ENCODE assay signal across 22 mouse cellular contexts in the genomic region with DNA sequence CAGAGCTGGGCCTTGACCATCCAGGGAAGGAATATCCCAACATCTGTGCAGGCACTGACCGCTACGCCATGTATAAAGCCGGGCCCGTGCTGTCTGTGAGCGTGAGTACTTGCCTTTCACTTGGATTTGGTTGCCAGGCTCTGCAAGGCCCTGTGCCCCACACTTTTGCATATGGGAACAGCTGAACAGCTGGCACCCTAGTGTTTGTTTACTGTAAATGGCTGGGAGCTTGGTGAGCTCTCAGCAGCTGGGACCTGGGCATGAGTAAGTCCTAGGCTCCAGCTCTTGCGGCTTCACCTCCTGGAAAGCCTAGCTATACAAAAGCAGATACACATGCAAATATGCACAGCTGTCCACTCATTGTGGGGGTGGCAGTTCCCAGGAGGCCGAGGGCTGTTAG. TPM values are rescaled to one million over a fixed set of nuclear protein-coding genes. Genes with fewer than 3 reads are reported as not detected.
DNase-seq lines count a peak whose midpoint lies in the region; ATAC-seq and TF ChIP-seq lines count a peak whose summit lies in the region.
"Had no signal": no experiment of that assay in that cellular context is flagged by ENCODE, and none has a peak within 500 bp of the region (broad histone marks: within the 10 kb centered on the region; RNA-seq: fewer than 3 reads in every experiment).

No protein-coding gene starts in this region.

- ATAC-seq in midbrain, embryonic 13.5 days = peak; percentile 34; the same call in 1 of the 2 replicates
- no peak for ATAC-seq in midbrain, postnatal 0 days (ENCODE audit: low FRiP score)
- peak; percentile 44; the same call in 1 of the 2 replicates for ATAC-seq in stomach, embryonic 15.5 days (ENCODE audit: insufficient read depth, low FRiP score, low read depth)
- ATAC-seq: activated CD4-positive, CD25-positive, alpha-beta regulatory T cell, adult 4 months; CD4-positive, CD25-positive, alpha-beta regulatory T cell, adult 4 months; forebrain, embryonic 14.5 days; intestine, embryonic 16.5 days had no signal

- no peaks in the 10 kb centered on the region for H3K27me3 ChIP-seq in midbrain, embryonic 13.5 days
- no peaks in the 10 kb centered on the region for H3K27me3 ChIP-seq in midbrain, postnatal 0 days (ENCODE audit: insufficient read depth, low read length)
- H3K27me3 ChIP-seq in ES-Bruce4 (ENCODE audit: control insufficient read depth, insufficient read depth, low read length, poor library complexity, severe bottlenecking) = no peaks in the 10 kb centered on the region
- H3K27me3 ChIP-seq in stomach, embryonic 15.5 days (replicated peaks) = no peaks in the 10 kb centered on the region
- H3K27me3 ChIP-seq: embryonic facial prominence, embryonic 15.5 days; heart, embryonic 12.5 days had no signal

- no peaks in the 10 kb centered on the region for H3K9me3 ChIP-seq in midbrain, embryonic 13.5 days
- H3K9me3 ChIP-seq in midbrain, postnatal 0 days (ENCODE audit: low read length) = no peaks in the 10 kb centered on the region
- no peaks in the 10 kb centered on the region for H3K9me3 ChIP-seq in ES-Bruce4 (replicated peaks; ENCODE audit: control insufficient read depth, insufficient read depth, low read length, poor library complexity, severe bottlenecking)
- H3K9me3 ChIP-seq in stomach, embryonic 15.5 days = no peaks in the 10 kb centered on the region
- H3K9me3 ChIP-seq: embryonic facial prominence, embryonic 15.5 days; forebrain, embryonic 10.5 days; heart, embryonic 12.5 days; hindbrain, embryonic 10.5 days; hindbrain, embryonic 15.5 days had no signal

- H3K9ac ChIP-seq in midbrain, embryonic 13.5 days (replicated peaks) = no peak overlapping the region
- H3K9ac ChIP-seq in midbrain, postnatal 0 days (replicated peaks; ENCODE audit: low read length, poor library complexity, severe bottlenecking) = no peak overlapping the region
- H3K9ac ChIP-seq in ES-Bruce4 (ENCODE audit: low read depth, poor library complexity, severe bottlenecking) = no peak overlapping the region
- no peak overlapping the region for H3K9ac ChIP-seq in stomach, embryonic 15.5 days
- H3K9ac ChIP-seq: embryonic facial prominence, embryonic 15.5 days; heart, embryonic 12.5 days; hindbrain, embryonic 15.5 days had no signal

- TF ChIP-seq CTCF in midbrain, postnatal 0 days (IDR thresholded peaks at IDR 0.05) = no peak
- no peak for TF ChIP-seq CTCF in ES-Bruce4 (IDR thresholded peaks at IDR 0.05; ENCODE audit: low read depth, low read length)

- H3K4me3 ChIP-seq in midbrain, embryonic 13.5 days (replicated peaks) = no peak overlapping the region
- no peak overlapping the region for H3K4me3 ChIP-seq in midbrain, postnatal 0 days (ENCODE audit: low read depth, low read length)
- no peak overlapping the region for H3K4me3 ChIP-seq in ES-Bruce4 (ENCODE audit: low read depth, low read length)
- H3K4me3 ChIP-seq in stomach, embryonic 15.5 days (replicated peaks) = no peak overlapping the region
- H3K4me3 ChIP-seq: embryonic facial prominence, embryonic 15.5 days; erythroblast, embryonic 14.5 days; forebrain, embryonic 10.5 days; heart, embryonic 12.5 days; hindbrain, embryonic 10.5 days; hindbrain, embryonic 15.5 days had no signal

- H3K4me1 ChIP-seq in midbrain, embryonic 13.5 days (replicated peaks) = no peaks in the 10 kb centered on the region
- H3K4me1 ChIP-seq in midbrain, postnatal 0 days (ENCODE audit: insufficient read depth, low read length) = no peaks in the 10 kb centered on the region
- H3K4me1 ChIP-seq in ES-Bruce4 (ENCODE audit: control insufficient read depth, insufficient read depth, low read length) = peaks cover 2% of the 10 kb centered on the region
- no peaks in the 10 kb centered on the region for H3K4me1 ChIP-seq in stomach, embryonic 15.5 days
- H3K4me1 ChIP-seq: embryonic facial prominence, embryonic 15.5 days; forebrain, embryonic 10.5 days; heart, embryonic 12.5 days; hindbrain, embryonic 10.5 days; hindbrain, embryonic 15.5 days had no signal

- no peak overlapping the region for H3K4me2 ChIP-seq in midbrain, embryonic 13.5 days (replicated peaks)
- no peak overlapping the region for H3K4me2 ChIP-seq in midbrain, postnatal 0 days (ENCODE audit: low read depth, low read length, poor library complexity, severe bottlenecking)
- no peak overlapping the region for H3K4me2 ChIP-seq in stomach, embryonic 15.5 days
- H3K4me2 ChIP-seq: embryonic facial prominence, embryonic 15.5 days; heart, embryonic 12.5 days; hindbrain, embryonic 15.5 days had no signal

- WGBS in midbrain, embryonic 13.5 days = 71% methylated on average over 7 of the region's 7 CpGs
- WGBS in midbrain, postnatal 0 days = 77% methylated on average over 7 of the region's 7 CpGs
- WGBS in stomach, embryonic 15.5 days = 81% methylated on average over 7 of the region's 7 CpGs

- 0 out of 2 replicates have a peak, but pooled peaks have one; percentile 34 for TF ChIP-seq EP300 in ES-Bruce4 (IDR thresholded peaks at IDR 0.05; ENCODE audit: insufficient read depth, low read depth, low read length)

- H3K27ac ChIP-seq in midbrain, embryonic 13.5 days = no peak overlapping the region
- H3K27ac ChIP-seq in midbrain, postnatal 0 days (ENCODE audit: low read depth, low read length) = no peak overlapping the region
- no peak overlapping the region for H3K27ac ChIP-seq in ES-Bruce4 (ENCODE audit: insufficient read depth, low read length)
- no peak overlapping the region for H3K27ac ChIP-seq in stomach, embryonic 15.5 days
- H3K27ac ChIP-seq: embryonic facial prominence, embryonic 15.5 days; forebrain, embryonic 10.5 days; hindbrain, embryonic 10.5 days; hindbrain, embryonic 15.5 days had no signal

- DNase-seq in midbrain, postnatal 0 days (ENCODE audit: low spot score) = no peak
- DNase-seq in brain, adult 2 months (ENCODE audit: low read depth, low spot score) = peak; percentile 24
- no peak for DNase-seq in adrenal gland, postnatal 10 days
- DNase-seq in adipocyte (ENCODE audit: low spot score) = no peak
- DNase-seq: adrenal gland, adult 2 months; cerebellum, adult 18-20 months; cerebellum, adult 9-11 months; cerebellum, postnatal 36 days; gastrocnemius, postnatal 10 days had no signal

- TF ChIP-seq POLR2A in ES-Bruce4 (IDR thresholded peaks at IDR 0.05; ENCODE audit: insufficient read depth, low read length) = no peak

- H3K36me3 ChIP-seq in midbrain, embryonic 13.5 days = no peaks in the 10 kb centered on the region
- H3K36me3 ChIP-seq in midbrain, postnatal 0 days (ENCODE audit: insufficient read depth, low read length) = no peaks in the 10 kb centered on the region
- H3K36me3 ChIP-seq in ES-Bruce4 (ENCODE audit: control insufficient read depth, insufficient read depth, low read length, poor library complexity, severe bottlenecking) = peaks cover 61% of the 10 kb centered on the region
- no peaks in the 10 kb centered on the region for H3K36me3 ChIP-seq in stomach, embryonic 15.5 days
- H3K36me3 ChIP-seq: embryonic facial prominence, embryonic 15.5 days; forebrain, embryonic 10.5 days; hindbrain, embryonic 10.5 days; hindbrain, embryonic 15.5 days had no signal

RNA-seq across cellular contexts. Expression of a gene that starts 13.8 kb away (rescaled TPM):
- polyA plus RNA-seq in midbrain, embryonic 13.5 days (2015; fragmentation: Nextera tagmentation; extraction: Ambion mirVana) = 3.4 and 3.5 TPM in 2 replicates
- total RNA-seq in midbrain, postnatal 0 days (2014; rRNA removed) = 3.9 and 5.9 TPM in 2 replicates
- 2.5 and 3.6 TPM in 2 replicates for polyA plus RNA-seq in midbrain, postnatal 0 days (2015; fragmentation: Nextera tagmentation; extraction: Ambion mirVana)
- 166 and 190 TPM in 2 replicates for polyA plus RNA-seq in ES-Bruce4 (2011; ENCODE audit: insufficient read depth, insufficient read length, low read depth, missing spikeins)
- 10.0 and 10.5 TPM in 2 replicates for polyA plus RNA-seq in stomach, embryonic 15.5 days (2015; fragmentation: Nextera tagmentation; extraction: Ambion mirVana)
- 1 to 10 TPM; 4.5 to 4.9 TPM for total RNA-seq in adrenal gland, postnatal 10 days (2021)
- polyA plus RNA-seq: CD4-positive, CD25-positive, alpha-beta regulatory T cell, adult 4 months; erythroblast, embryonic 14.5 days had no signal

Comparison
In these comparisons a context has a peak if more than half of its experiments do, and no peak if none do; other contexts are left out.
1. RNA of a gene that starts 13.8 kb away (polyA plus RNA-seq): 166 to 190 TPM in ES-Bruce4; 10.0 to 10.5 TPM in stomach, embryonic 15.5 days, 3.4 to 3.5 TPM in midbrain, embryonic 13.5 days and 2.5 to 3.6 TPM in midbrain, postnatal 0 days; every median in the first group is over 10 times any median in the second.